8 mouse cellular contexts compared by ENCODE assay signal in genomic region chr7:116333713-116334668, GRCm38 (mm10). TPM values are rescaled to one million over a fixed set of nuclear protein-coding genes. Genes with fewer than 3 reads are reported as not detected.
DNase-seq lines count a peak whose midpoint lies in the region; ATAC-seq and TF ChIP-seq lines count a peak whose summit lies in the region.

TSS of gene Rps13 (minus strand) at chr7:116334195.

- peak; percentile 97 for DNase-seq in gastrocnemius, postnatal 10 days
- peak; percentile 98 for DNase-seq in induced T-regulatory cell, adult 2 months (ENCODE audit: low read depth)
- DNase-seq in left cerebral cortex, adult 9 months (ENCODE audit: low spot score in 2 of 2) = peak; percentile 93 to 98
- DNase-seq in right cerebral cortex, postnatal 14 days = peak; percentile 99
- peak; percentile 95 to 98 for DNase-seq in urinary bladder, postnatal 36 days (ENCODE audit: low spot score in 2 of 2)

- peak within 1 kb of the TSS; percentile 71 for H3K4me3 ChIP-seq in cortical plate, adult 2 months (ENCODE audit: insufficient read depth, low read length)

- peak; percentile 95 for ATAC-seq in activated CD4-positive, CD25-positive, alpha-beta regulatory T cell, adult 4 months
- peak; percentile 89 for ATAC-seq in megakaryocyte progenitor cell, adult 5-6 weeks (replicated peaks; ENCODE audit: poor library complexity)

- peak within 1 kb of the TSS; percentile 56 for H3K27ac ChIP-seq in cortical plate, adult 2 months (ENCODE audit: insufficient read depth, low read length)

- no peak for TF ChIP-seq CTCF in cortical plate, adult 2 months (IDR thresholded peaks at IDR 0.05; ENCODE audit: extremely low read depth, insufficient read depth, low read length)

- peaks cover 4% of the 10 kb centered on the region for H3K4me1 ChIP-seq in cortical plate, adult 2 months (ENCODE audit: control insufficient read depth, insufficient read depth, low read length)

- TF ChIP-seq POLR2A in cortical plate, adult 2 months (IDR thresholded peaks at IDR 0.05; ENCODE audit: extremely low read depth, insufficient read depth, low read length) = peak; percentile 98

RNA-seq across cellular contexts. Expression of gene Rps13, which starts in this region (rescaled TPM):
- polyA plus RNA-seq in activated CD4-positive, CD25-positive, alpha-beta regulatory T cell, adult 4 months (2017; shearing (Covaris generic)) = 1,000 to 10,000 TPM in 1 of 2 experiments, 100 to 1,000 TPM in 1; 821 to 1,081 TPM
- polyA plus RNA-seq in cortical plate, adult 2 months (2012; rRNA removed) = 462 and 464 TPM in 2 replicates
- total RNA-seq in gastrocnemius, postnatal 10 days (2021) = 100 to 1,000 TPM; 384 to 414 TPM
- total RNA-seq in megakaryocyte progenitor cell, adult 5-6 weeks (2015) = 1,937 and 1,943 TPM in 2 replicates
- 3,821 and 3,826 TPM in 2 replicates for total RNA-seq in megakaryocyte progenitor cell, adult 5-6 weeks (2017)

Comparison
In these comparisons a context has a peak if more than half of its experiments do, and no peak if none do; other contexts are left out.
1. Peak in every context shown above with its lines: DNase-seq, ATAC-seq, H3K4me3 ChIP-seq and H3K27ac ChIP-seq.
2. RNA of gene Rps13 (total RNA-seq): 1,937 to 3,826 TPM in megakaryocyte progenitor cell, adult 5-6 weeks; 384 to 414 TPM in gastrocnemius, postnatal 10 days; every median in the first group is over 4 times any median in the second.